Mouse (Mus musculus) adrenal gland, postnatal 4 days (tissue): ENCODE results near the gene Gapvd1. TPM values are rescaled to one million over a fixed set of nuclear protein-coding genes. Genes with fewer than 3 reads are reported as not detected.
"Not testable (repeated sequence)": the region's sequence is repeated elsewhere in the genome, so short reads cannot be mapped to it uniquely, and the experiment has no call there.

Source experiments
- DNase-seq, 2 experiments: peaks; one replicate each; pipeline ENCODE4 v3.0.0; 2021 to 2022; ENCODE audit warnings: low spot score in 2 of 2, mixed read lengths in 2 of 2
- long read RNA-seq, 2 experiments: library from polyadenylated mRNA; stranded (forward); transcript quantifications; one replicate each; pipeline ENCODE4 v2.0.0; 2021
- total RNA-seq, 2 experiments: library from RNA; stranded (reverse); gene quantifications; 2 replicates each; pipeline ENCODE4 v1.2.3; 2021

Gapvd1 gene
- 10 to 100 TPM; 69.2 to 79.9 TPM for total RNA-seq
- long read RNA-seq, experiment 1, full-length matches to known transcripts, result 3 of 8 reads
- long read RNA-seq, experiment 1, partial matches to known transcripts, result 5 of 8 reads
- long read RNA-seq, experiment 1, other reads (novel, unspliced or antisense), result 0 of 8 reads
- long read RNA-seq, experiment 2, full-length matches to known transcripts, result 4 of 58 reads
- long read RNA-seq, experiment 2, partial matches to known transcripts, result 35 of 58 reads
- long read RNA-seq, experiment 2, other reads (novel, unspliced or antisense), result 19 of 58 reads

- DNase-seq, result no peak
Observed at GRCm38 (mm10) chr2:34754551-34755358, at the start of gene Gapvd1. TSS of gene Gapvd1 (minus strand) at chr2:34755232.

GRCm38 (mm10) chr2:34804815-34805214 lies 49.8 kb upstream of the Gapvd1 start:
- no peak for DNase-seq

GRCm38 (mm10) chr2:34804172-34804571 lies 49.1 kb upstream of the Gapvd1 start:
- no peak for DNase-seq

GRCm38 (mm10) chr2:34803746-34804145 lies 48.7 kb upstream of the Gapvd1 start:
- no peak for DNase-seq

DNA sequence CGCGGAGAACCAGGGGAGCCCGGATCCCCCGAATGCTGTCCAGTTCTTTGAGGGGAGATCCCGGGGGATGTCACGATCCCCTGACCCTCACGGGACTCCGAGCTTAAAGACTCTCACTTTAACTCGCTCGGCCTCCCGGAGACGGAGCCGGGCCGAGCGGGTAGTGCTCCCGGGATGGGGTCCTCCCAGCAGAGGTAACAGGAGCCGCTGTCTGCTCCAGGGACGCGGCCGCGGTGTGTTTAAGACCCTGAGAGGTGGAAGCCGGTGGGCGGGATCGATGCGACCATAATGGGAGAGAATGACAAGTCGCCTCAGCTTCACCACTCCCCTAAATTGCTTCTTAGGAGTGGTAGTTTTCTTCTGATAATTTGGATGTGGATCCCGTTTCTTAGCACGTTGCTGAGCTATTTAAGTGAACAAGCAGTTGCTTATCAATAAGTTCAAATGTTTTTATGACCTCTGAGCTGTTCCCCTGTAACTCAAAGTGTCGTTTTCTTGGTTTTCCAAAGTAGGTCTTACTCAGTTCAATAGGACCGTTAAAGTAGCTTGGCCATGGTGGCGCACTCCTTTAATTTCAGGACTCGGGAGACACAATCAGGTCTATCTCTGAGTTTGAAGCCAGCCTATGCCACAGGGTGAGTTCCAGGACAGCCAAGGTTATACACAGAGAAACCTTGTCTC lies 47.7 kb upstream of the Gapvd1 start:
- not testable (repeated sequence) for DNase-seq

DNA sequence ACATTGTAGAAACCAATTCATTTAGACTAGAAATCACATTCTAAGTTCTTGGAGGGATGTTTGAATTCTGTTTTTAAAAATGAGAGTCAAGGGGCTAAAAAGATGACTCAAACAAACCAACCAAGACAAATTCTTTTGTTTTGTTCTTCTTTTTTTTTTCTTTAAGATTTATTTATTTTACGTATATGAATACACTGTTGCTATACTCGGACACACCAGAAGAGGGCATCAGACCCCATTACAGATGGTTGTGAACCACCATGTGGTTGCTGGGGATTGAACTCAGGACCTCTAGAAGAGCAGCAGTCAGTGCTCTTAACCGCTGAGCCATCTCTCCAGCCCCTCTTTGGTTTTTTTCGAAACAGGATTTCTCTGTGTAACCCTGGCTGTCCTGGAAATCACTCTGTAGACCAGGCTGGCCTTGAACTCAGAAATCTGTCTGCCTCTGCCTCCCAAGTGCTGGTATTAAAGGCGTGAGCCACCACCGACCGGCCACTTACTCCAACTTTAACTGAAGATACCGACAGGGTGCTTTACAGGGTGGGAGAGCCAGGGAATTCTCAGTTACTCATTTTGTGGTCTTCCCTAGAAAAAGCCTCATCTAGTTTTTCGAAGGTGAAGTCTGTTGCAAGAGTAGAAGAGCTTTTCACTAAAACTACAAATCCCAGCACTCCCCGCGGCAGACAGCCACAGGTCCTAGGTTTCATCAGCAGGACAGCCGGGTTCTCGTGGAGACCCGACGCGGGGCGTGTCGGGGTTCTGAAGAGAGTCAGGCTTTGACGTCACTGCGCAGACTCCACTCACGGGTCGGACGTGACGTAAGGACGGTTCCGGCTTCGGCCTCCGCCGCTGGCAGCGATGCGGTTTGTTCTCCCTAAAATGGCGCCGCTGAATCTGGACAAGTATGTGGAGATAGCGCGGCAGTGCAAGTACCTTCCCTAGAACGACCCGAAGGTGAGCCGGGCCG lies 46.8 kb upstream of the Gapvd1 start:
- DNase-seq, result peak; percentile 74 to 91

DNA sequence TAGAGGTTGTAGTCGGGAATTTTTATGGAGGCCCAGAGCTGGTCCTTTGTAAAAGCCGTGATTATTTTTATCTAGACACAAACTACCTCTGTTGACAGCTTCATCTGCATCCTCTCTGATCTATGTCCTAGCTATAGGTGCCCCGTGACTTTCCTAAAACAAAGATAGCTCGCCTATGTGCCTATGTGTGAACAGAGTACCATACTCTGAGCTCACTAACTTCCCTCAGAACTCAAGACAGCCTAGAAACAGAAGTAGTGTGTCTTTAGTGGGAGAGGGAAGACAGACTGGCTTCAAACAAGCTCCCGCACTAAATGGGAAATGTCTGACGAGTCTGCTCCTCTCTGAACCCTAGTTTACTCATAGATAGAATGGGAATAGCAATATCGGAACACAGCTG lies 45.3 kb upstream of the Gapvd1 start:
- DNase-seq, result no peak

GRCm38 (mm10) chr2:34799357-34800256 lies 44.6 kb upstream of the Gapvd1 start, which contains the start of gene Rabepk:
TSS of gene Rabepk (minus strand) at chr2:34799912.
- DNase-seq, result peak; percentile 50 to 66

- no peak for DNase-seq
Observed at GRCm38 (mm10) chr2:34795426-34795825, 40.4 kb upstream of the Gapvd1 start.

DNA sequence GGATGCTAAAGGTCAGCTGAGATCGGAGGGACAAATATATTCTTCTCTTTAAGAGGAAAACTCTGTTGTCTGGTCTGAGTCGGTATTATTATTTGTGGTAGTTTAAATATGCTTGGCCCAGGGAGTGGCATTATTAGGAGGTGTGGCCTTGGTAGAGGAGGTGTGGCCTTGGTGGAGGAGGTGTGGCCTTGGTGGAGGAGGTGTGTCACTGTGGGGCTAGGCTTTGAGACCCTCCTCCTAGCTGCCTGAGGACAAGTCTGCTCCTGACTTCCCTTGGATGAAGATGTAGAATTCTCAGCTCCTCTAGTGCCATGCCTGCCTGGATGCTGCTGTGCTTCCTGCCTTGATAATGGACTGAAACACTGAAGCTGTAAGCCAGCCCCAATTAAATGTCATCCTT lies 39.5 kb upstream of the Gapvd1 start:
- DNase-seq, result no peak

DNA sequence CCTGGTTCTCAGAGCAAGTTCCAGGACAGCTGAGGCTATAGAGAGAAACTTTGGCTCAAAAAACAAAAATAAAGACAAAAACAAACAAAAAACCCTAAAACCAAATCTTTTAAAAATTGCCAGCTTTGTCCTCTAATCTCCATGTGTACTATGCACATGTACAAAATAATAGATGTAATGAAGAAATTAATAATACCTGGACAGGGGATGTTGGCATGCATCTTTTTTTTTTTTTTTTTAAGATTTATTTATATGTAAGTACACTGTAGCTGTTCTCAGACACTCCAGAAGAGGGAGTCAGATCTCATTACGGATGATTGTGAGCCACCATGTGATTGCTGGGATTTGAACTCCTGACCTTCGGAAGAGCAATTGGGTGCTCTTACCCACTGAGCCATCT lies 37.5 kb upstream of the Gapvd1 start:
- not testable (repeated sequence) for DNase-seq

- DNase-seq, result no peak
Observed at GRCm38 (mm10) chr2:34790282-34790681, 35.2 kb upstream of the Gapvd1 start.

DNA sequence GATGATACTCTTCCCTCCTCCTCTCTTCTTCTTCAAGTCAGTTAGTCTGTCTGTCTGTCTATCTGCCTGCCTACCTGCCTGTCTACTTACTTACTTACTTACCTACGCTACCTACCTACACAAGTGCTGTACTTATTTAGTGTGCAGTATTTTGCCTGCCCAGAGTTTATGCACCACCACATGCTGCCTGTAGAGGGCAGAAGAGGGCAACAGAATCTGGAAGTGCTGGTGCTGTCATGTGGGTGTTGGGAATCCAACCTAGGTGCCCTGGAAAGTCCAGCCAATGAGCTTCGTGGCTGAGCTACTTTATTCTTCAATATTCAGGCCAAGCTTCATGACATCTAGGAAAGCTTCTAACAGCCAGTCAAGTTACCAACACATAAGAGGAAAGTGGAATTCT lies 29.1 kb upstream of the Gapvd1 start:
- no peak for DNase-seq

GRCm38 (mm10) chr2:34783064-34784020 lies 28.3 kb upstream of the Gapvd1 start:
- no peak for DNase-seq

DNA sequence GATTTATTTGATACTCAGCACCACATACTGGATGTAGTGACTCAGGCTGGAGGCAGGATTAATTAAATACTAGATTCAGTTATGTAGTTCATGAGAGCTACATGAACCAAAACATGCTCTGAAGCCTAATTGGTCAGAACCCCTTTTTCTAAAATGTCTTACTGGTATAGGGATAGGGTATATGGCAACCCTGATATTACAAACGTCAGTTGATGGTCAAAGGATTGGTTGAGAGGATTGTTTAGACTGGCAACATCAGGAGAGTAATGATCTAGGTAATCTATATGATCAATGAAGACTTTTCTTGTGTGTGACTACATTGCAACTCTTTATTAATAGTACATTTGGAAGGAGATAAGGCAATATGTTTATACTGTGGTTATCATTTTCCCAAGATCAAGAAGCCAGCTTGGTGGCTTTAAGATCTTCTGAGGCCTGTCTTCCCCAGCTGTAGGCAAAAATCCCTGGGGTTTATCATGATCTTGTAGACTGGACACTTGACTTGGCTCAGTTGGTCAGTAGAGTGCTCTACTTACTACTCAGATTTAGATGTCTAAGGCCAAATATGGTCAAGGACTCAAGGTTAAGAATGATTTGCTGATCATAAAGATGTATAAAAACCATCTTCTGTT lies 22.3 kb upstream of the Gapvd1 start:
- no peak for DNase-seq

- no peak for DNase-seq
Observed at GRCm38 (mm10) chr2:34774493-34774892, 19.5 kb upstream of the Gapvd1 start.

GRCm38 (mm10) chr2:34773673-34774072 lies 18.6 kb upstream of the Gapvd1 start:
- no peak for DNase-seq
